Mouse (Mus musculus) heart, adult 2 months (tissue): Measurements from ENCODE around the gene Rgs9. TPM values are rescaled to one million over a fixed set of nuclear protein-coding genes. Genes with fewer than 3 reads are reported as not detected.

Experiments
- DNase-seq, 2 experiments: peaks; one replicate each; pipeline ENCODE4 v3.0.0; 2021
- H3K27ac ChIP-seq: fragments of 200-600 bp; 2 replicates; pipeline ENCODE4 v1.8.1; 2022
- H3K27me3 ChIP-seq: fragments of 200-500 bp; 2 replicates; pipeline ENCODE4 v1.6.1; 2012; ENCODE audit warnings: mild to moderate bottlenecking, low read length, inconsistent platforms, mixed read lengths; ENCODE audit not compliant: control insufficient read depth, insufficient read depth
- H3K36me3 ChIP-seq: fragments of 200-500 bp; 2 replicates; pipeline ENCODE4 v1.6.1; 2012; ENCODE audit warnings: low read length, inconsistent platforms; ENCODE audit not compliant: control insufficient read depth, insufficient read depth
- H3K4me1 ChIP-seq: fragments of 200-500 bp; 2 replicates; pipeline ENCODE4 v1.6.1; 2011; ENCODE audit warnings: low read length; ENCODE audit not compliant: control insufficient read depth, insufficient read depth
- H3K4me3 ChIP-seq: fragments of 200-600 bp; 2 replicates; pipeline ENCODE4 v1.8.1; 2022
- H3K79me2 ChIP-seq: fragments of 200-500 bp; replicated peaks from 2 replicates; pipeline ENCODE4 v1.6.1; 2012; ENCODE audit warnings: mild to moderate bottlenecking, inconsistent platforms, low read length, moderate library complexity, mixed read lengths; ENCODE audit not compliant: control insufficient read depth, insufficient read depth
- H3K9ac ChIP-seq: fragments of 200-500 bp; 2 replicates; pipeline ENCODE4 v1.6.1; 2012; ENCODE audit warnings: low read depth, mild to moderate bottlenecking, control low read depth, inconsistent platforms, low read length, mixed read lengths
- CTCF ChIP-seq: fragments of 200-600 bp; IDR thresholded peaks from 2 replicates; pipeline ENCODE4 v1.8.1; 2022; ENCODE audit warnings: antibody characterized with exemption, mild to moderate bottlenecking, moderate library complexity
- EP300 ChIP-seq: fragments of 200-500 bp; IDR thresholded peaks from 2 replicates; pipeline ENCODE4 v1.6.1; 2011; ENCODE audit warnings: low read depth, low read length, control low read depth; ENCODE audit not compliant: insufficient read depth
- POLR2A ChIP-seq: fragments of 200-500 bp; IDR thresholded peaks from 2 replicates; pipeline ENCODE4 v1.6.1; 2011; ENCODE audit warnings: mild to moderate bottlenecking, low read depth, low read length, control low read depth; ENCODE audit not compliant: insufficient read depth
- WGBS: fragments of 180-500 bp; shearing (Covaris S2); methylation state at CpG from one replicate; pipeline ENCODE4 v1.1.7; 2018; 5-methylcytosine and 5-hydroxymethylcytosine counted together
- intact Hi-C: fragments of 180-260 bp; cut with DNase I; formaldehyde crosslinking; loops from one replicate; pipeline ENCODE4 v1.15.1; 2025
- polyA plus RNA-seq: library from polyadenylated mRNA; depleted of rRNA; stranded (reverse); fragments of >200 nt; gene quantifications from 2 replicates; pipeline ENCODE4 v1.2.3, GENCODE M21; 2012
- total RNA-seq, 2 experiments: library from RNA; stranded (reverse); gene quantifications; 2 replicates each; pipeline ENCODE4 v1.2.3; 2021

The Rgs9 gene
- total and polyA plus RNA-seq, 3 experiments, result 0.09 to 0.21 TPM; not detected in 1

DNA sequence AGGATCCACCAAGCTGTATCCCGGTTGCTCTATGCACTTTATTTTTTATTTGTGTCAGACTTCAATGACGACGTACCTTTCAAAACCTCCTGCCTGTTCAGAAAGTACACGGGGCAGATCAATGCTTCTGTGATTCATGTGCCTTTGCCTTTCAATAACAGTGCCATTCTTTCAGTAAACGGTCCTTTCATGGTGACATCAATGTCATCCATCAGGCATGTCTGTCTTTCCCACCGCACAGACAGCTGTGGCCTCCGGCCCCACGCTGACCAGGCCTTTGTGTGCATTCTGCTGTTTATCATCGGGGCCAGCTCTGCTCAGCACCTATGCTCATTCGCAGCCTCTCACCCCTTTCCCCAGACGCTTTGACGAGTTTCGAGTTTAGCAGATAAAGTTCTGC lies 91.2 kb downstream of the Rgs9 start:
- WGBS, result 44% methylated on average over 13 of the region's 13 CpGs
- intact Hi-C loops, result no loop called here
- no peak overlapping the region for H3K27ac ChIP-seq
- DNase-seq, result no peak
- TF ChIP-seq CTCF (no peak), EP300 (no peak), POLR2A (no peak)
- no peaks in the 10 kb centered on the region for H3K36me3 ChIP-seq
- H3K9ac ChIP-seq, result no peak overlapping the region
- H3K79me2 ChIP-seq, result no peaks in the 10 kb centered on the region
- H3K27me3 ChIP-seq, result no peaks in the 10 kb centered on the region
- no peak overlapping the region for H3K4me3 ChIP-seq
- no peaks in the 10 kb centered on the region for H3K4me1 ChIP-seq

- no peak for DNase-seq
- Histone ChIP-seq H3K36me3 (no peaks in the 10 kb centered on the region), H3K4me3 (no peak overlapping the region), H3K4me1 (no peaks in the 10 kb centered on the region), H3K27me3 (no peaks in the 10 kb centered on the region), H3K79me2 (no peaks in the 10 kb centered on the region), H3K27ac (no peak overlapping the region), H3K9ac (no peak overlapping the region)
- intact Hi-C loops, result no loop called here
- WGBS, result 79% methylated on average over 1 of the region's 1 CpGs
- TF ChIP-seq EP300 (no peak), CTCF (no peak), POLR2A (no peak)
Measured at GRCm38 (mm10) chr11:109206028-109206427, 91.9 kb downstream of the Rgs9 start.

- DNase-seq, result no peak
- no peak overlapping the region for H3K9ac ChIP-seq
- H3K27ac ChIP-seq, result no peak overlapping the region
- no peak overlapping the region for H3K4me3 ChIP-seq
- intact Hi-C loops, result no loop called here
- H3K79me2 ChIP-seq, result no peaks in the 10 kb centered on the region
- no peak for TF ChIP-seq CTCF
- TF ChIP-seq EP300, result no peak
- TF ChIP-seq POLR2A, result no peak
- WGBS, result 32% methylated on average over 8 of the region's 8 CpGs
- H3K4me1 ChIP-seq, result no peaks in the 10 kb centered on the region
- no peaks in the 10 kb centered on the region for H3K36me3 ChIP-seq
- H3K27me3 ChIP-seq, result no peaks in the 10 kb centered on the region
Measured at GRCm38 (mm10) chr11:109199612-109200293, 98.2 kb downstream of the Rgs9 start.

DNA sequence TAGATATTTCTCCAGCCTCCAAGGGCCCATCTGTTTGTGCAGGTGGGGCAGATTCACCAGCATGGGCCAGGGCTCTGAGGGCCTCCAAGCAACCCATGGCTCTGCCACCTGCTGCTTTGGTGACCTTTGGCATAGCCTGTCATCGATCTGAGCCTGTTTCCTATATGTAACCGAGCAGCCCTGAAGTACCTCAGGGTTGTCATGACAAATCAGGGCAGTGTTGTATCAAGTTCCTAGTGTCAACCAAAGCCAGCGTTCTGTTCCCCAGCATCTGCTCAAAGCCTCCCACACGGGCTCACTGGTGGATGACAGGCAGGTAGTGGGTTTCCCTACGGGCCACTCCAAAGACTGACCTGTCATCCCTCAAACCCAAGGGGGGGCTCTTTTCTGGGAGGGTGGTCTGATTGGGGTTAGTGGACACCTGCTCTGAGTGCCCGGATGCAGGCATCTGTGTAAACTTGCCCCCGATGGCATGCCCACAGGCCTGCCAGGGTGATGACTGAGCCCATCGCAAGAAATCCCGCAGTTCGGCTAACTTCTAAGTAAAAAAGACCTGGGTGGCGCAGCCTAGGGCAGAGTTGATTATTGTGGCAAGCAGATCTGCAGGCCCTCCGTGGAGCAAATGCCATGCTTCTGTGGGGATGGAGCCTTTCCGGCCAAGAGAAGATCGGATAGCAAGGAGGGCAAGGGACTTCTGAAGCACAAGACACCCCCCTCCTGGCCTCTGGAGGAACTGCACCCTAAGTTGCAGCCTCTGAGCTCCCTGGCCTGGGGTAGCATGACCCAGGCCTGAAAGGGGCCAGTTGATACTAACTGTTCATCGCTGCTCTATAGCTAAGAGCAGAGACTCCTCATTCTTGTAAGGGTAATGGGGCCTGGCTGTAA lies 105.0 kb downstream of the Rgs9 start:
- no peaks in the 10 kb centered on the region for H3K36me3 ChIP-seq
- intact Hi-C loops, result loop anchor here (1.0 to 5.0 kb wide), 2 partner anchors 268 to 746 kb away; no protein-coding TSS in a partner anchor
- H3K9ac ChIP-seq, result no peak overlapping the region
- H3K4me1 ChIP-seq, result no peaks in the 10 kb centered on the region
- no peak overlapping the region for H3K4me3 ChIP-seq
- WGBS, result 55% methylated on average over 15 of the region's 15 CpGs
- DNase-seq, result peak; percentile 55 to 75
- no peaks in the 10 kb centered on the region for H3K79me2 ChIP-seq
- no peak overlapping the region for H3K27ac ChIP-seq
- H3K27me3 ChIP-seq, result no peaks in the 10 kb centered on the region
- TF ChIP-seq CTCF (peak; percentile 90), EP300 (no peak)

DNA sequence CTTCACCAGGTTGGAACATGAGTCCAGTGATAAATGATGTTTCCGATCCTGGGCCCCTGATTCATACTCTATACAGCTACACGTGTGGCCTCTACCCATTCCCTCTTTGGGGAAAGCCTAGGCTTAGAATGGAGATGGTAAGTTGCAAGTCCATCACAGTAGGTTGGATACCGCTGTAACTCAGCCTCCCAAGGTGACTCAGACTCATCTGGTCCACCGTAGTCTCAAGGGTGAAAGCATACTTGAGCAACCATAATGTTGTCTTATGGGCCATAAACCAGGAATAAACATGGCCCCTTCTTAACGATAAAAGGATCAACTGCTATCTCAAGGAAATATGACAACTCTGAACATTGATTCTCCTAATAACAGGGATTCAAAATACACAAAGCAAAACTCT lies 109.7 kb downstream of the Rgs9 start:
- Histone ChIP-seq H3K79me2 (no peaks in the 10 kb centered on the region), H3K4me3 (no peak overlapping the region), H3K36me3 (no peaks in the 10 kb centered on the region), H3K4me1 (no peaks in the 10 kb centered on the region), H3K27me3 (no peaks in the 10 kb centered on the region), H3K27ac (no peak overlapping the region), H3K9ac (no peak overlapping the region)
- TF ChIP-seq POLR2A (no peak), EP300 (no peak), CTCF (no peak)
- 81% methylated on average over 5 of the region's 5 CpGs for WGBS
- no peak for DNase-seq
- intact Hi-C loops, result no loop called here

DNA sequence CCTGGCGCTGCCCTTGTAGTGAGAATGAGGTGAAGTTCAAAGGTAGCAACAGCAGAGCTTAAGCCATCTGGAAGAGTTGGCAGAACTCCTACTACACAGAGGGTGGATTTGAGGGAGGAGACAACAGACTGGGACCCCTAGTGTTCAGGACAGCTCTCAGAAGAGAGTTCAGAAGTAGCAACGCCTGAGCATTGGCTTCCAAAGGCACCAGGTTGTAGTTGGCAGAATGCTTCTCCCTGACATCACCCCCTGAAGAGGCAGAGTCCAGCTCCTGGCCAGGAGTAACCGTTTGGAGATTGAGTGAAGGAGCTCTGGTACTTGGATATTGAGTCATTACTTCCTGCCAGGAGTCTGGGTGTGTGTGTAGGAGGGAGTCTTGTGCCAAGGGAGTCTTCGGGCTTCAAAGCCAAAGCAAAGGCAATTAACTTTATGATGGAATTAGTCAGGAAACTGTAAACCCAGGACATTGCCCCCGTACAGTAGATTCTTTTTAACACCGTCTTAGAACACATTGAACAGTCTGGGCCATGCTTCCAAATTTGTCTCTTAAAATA lies 110.2 kb downstream of the Rgs9 start:
- no peak for DNase-seq
- WGBS, result 60% methylated on average over 6 of the region's 6 CpGs

More for the DNA sequence above, 110.2 kb downstream of the Rgs9 start:
- H3K27me3 ChIP-seq, result no peaks in the 10 kb centered on the region
- no peak overlapping the region for H3K27ac ChIP-seq
- TF ChIP-seq POLR2A, result no peak
- no peak for TF ChIP-seq EP300
- TF ChIP-seq CTCF, result no peak
- no peak overlapping the region for H3K4me3 ChIP-seq
- no peaks in the 10 kb centered on the region for H3K36me3 ChIP-seq
- no peak overlapping the region for H3K9ac ChIP-seq
- intact Hi-C loops, result no loop called here
- H3K79me2 ChIP-seq, result no peaks in the 10 kb centered on the region
- H3K4me1 ChIP-seq, result no peaks in the 10 kb centered on the region
